Mouse (Mus musculus) cerebellum, adult 2 months (tissue): Measurements from ENCODE around the gene Naa50. TPM values are rescaled to one million over a fixed set of nuclear protein-coding genes. Genes with fewer than 3 reads are reported as not detected.

Source experiments
- DNase-seq, 2 experiments: peaks; one replicate each; pipeline ENCODE4 v3.0.0; 2021
- H3K27ac ChIP-seq: fragments of 200-500 bp; 2 replicates; pipeline ENCODE4 v1.5.1; 2012; ENCODE audit warnings: low read length, control low read depth, inconsistent platforms; ENCODE audit not compliant: insufficient read depth
- H3K27me3 ChIP-seq: fragments of 200-500 bp; 2 replicates; pipeline ENCODE4 v1.6.1; 2012; ENCODE audit warnings: inconsistent platforms, mild to moderate bottlenecking, low read length, moderate library complexity; ENCODE audit not compliant: control insufficient read depth, insufficient read depth
- H3K4me1 ChIP-seq: fragments of 200-500 bp; 2 replicates; pipeline ENCODE4 v1.6.1; 2011; ENCODE audit warnings: low read length; ENCODE audit not compliant: control insufficient read depth, insufficient read depth
- H3K4me3 ChIP-seq: fragments of 200-500 bp; replicated peaks from 2 replicates; pipeline ENCODE3; 2011; ENCODE audit warnings: mild to moderate bottlenecking, low read depth, low read length, control low read depth; ENCODE audit not compliant: insufficient read depth
- CTCF ChIP-seq: fragments of 200-500 bp; IDR thresholded peaks from 2 replicates; pipeline ENCODE4 v1.5.1; 2011; ENCODE audit warnings: low read depth, mild to moderate bottlenecking, control low read depth, low read length, moderate library complexity, borderline replicate concordance; ENCODE audit not compliant: insufficient read depth
- POLR2A ChIP-seq: fragments of 200-500 bp; IDR thresholded peaks from 2 replicates; pipeline ENCODE4 v1.6.1; 2011; ENCODE audit warnings: low read length, control low read depth, borderline replicate concordance; ENCODE audit not compliant: insufficient read depth
- WGBS: fragments of 180-500 bp; shearing (Covaris S2); methylation state at CpG from one replicate; pipeline ENCODE4 v1.1.7; 2018; 5-methylcytosine and 5-hydroxymethylcytosine counted together
- polyA plus RNA-seq: library from polyadenylated mRNA; depleted of rRNA; stranded (reverse); fragments of >200 nt; gene quantifications from 2 replicates; pipeline ENCODE4 v1.2.3, GENCODE M21; 2012

Gene Naa50
- polyA plus RNA-seq, 1 experiment, result 30.0 TPM

- peaks cover 5% of the 10 kb centered on the region; the same call in 1 of the 2 replicates for H3K4me1 ChIP-seq
- no peak for TF ChIP-seq CTCF
- no peak for TF ChIP-seq POLR2A
- DNase-seq, result no peak
- WGBS, result 9% methylated on average over 7 of the region's 7 CpGs
- no peak overlapping the region for H3K27ac ChIP-seq
- H3K4me3 ChIP-seq, result peak overlapping the region; percentile 64
- H3K27me3 ChIP-seq, result no peaks in the 10 kb centered on the region
These were observed 34.4 kb downstream of the Naa50 start for GRCm38 (mm10) chr16:44173966-44174530.

GRCm38 (mm10) chr16:44175001-44175400 is 35.4 kb downstream of the Naa50 start:
- Histone ChIP-seq H3K27ac (no peak overlapping the region), H3K4me1 (peaks cover 5% of the 10 kb centered on the region; the same call in 1 of the 2 replicates), H3K27me3 (no peaks in the 10 kb centered on the region), H3K4me3 (no peak overlapping the region)
- 60% methylated on average over 1 of the region's 1 CpGs for WGBS
- no peak for DNase-seq
- TF ChIP-seq CTCF (no peak), POLR2A (no peak)

- H3K27me3 ChIP-seq, result no peaks in the 10 kb centered on the region
- no peak overlapping the region for H3K27ac ChIP-seq
- 94% methylated on average over 2 of the region's 2 CpGs for WGBS
- peaks cover 5% of the 10 kb centered on the region; the same call in 1 of the 2 replicates for H3K4me1 ChIP-seq
- H3K4me3 ChIP-seq, result no peak overlapping the region
- no peak for DNase-seq
- no peak for TF ChIP-seq CTCF
- TF ChIP-seq POLR2A, result no peak
These were observed 36.9 kb downstream of the Naa50 start for GRCm38 (mm10) chr16:44176511-44176910.

- Histone ChIP-seq H3K4me1 (peaks cover 5% of the 10 kb centered on the region; the same call in 1 of the 2 replicates), H3K27ac (no peak overlapping the region), H3K27me3 (no peaks in the 10 kb centered on the region), H3K4me3 (no peak overlapping the region)
- no peak for TF ChIP-seq POLR2A
- TF ChIP-seq CTCF, result no peak
- DNase-seq, result no peak
- WGBS, result 72% methylated on average over 1 of the region's 1 CpGs
These were observed 38.9 kb downstream of the Naa50 start for GRCm38 (mm10) chr16:44178555-44178954.

GRCm38 (mm10) chr16:44182597-44182996 is 43.0 kb downstream of the Naa50 start:
- no peak for DNase-seq
- H3K4me1 ChIP-seq, result no peaks in the 10 kb centered on the region; the same call in 1 of the 2 replicates
- TF ChIP-seq POLR2A (no peak), CTCF (no peak)
- no peaks in the 10 kb centered on the region for H3K27me3 ChIP-seq
- WGBS, result 94% methylated on average over 1 of the region's 1 CpGs
- H3K27ac ChIP-seq, result no peak overlapping the region
- H3K4me3 ChIP-seq, result no peak overlapping the region

GRCm38 (mm10) chr16:44184769-44185168 is 45.1 kb downstream of the Naa50 start:
- DNase-seq, result no peak
- H3K4me3 ChIP-seq, result no peak overlapping the region
- H3K27ac ChIP-seq, result no peak overlapping the region
- 88% methylated on average over 3 of the region's 3 CpGs for WGBS
- H3K4me1 ChIP-seq, result no peaks in the 10 kb centered on the region
- TF ChIP-seq CTCF (no peak), POLR2A (no peak)
- no peaks in the 10 kb centered on the region for H3K27me3 ChIP-seq

- Histone ChIP-seq H3K4me1 (peaks cover 5% of the 10 kb centered on the region; the same call in 1 of the 2 replicates), H3K4me3 (no peak overlapping the region), H3K27ac (no peak overlapping the region), H3K27me3 (no peaks in the 10 kb centered on the region)
- TF ChIP-seq POLR2A (no peak), CTCF (no peak)
- WGBS, result 93% methylated on average over 4 of the region's 4 CpGs
- no peak for DNase-seq
These were observed 47.5 kb downstream of the Naa50 start for GRCm38 (mm10) chr16:44187172-44187571.

GRCm38 (mm10) chr16:44188766-44189165 is 49.1 kb downstream of the Naa50 start:
- no peak overlapping the region for H3K4me3 ChIP-seq
- no peak for DNase-seq
- H3K27ac ChIP-seq, result no peak overlapping the region
- H3K4me1 ChIP-seq, result peaks cover 5% of the 10 kb centered on the region; the same call in 1 of the 2 replicates
- no peak for TF ChIP-seq POLR2A
- TF ChIP-seq CTCF, result no peak
- WGBS, result 89% methylated on average over 3 of the region's 3 CpGs
- H3K27me3 ChIP-seq, result no peaks in the 10 kb centered on the region
